ENCODE assay signal across 8 mouse cellular contexts in the genomic region with DNA sequence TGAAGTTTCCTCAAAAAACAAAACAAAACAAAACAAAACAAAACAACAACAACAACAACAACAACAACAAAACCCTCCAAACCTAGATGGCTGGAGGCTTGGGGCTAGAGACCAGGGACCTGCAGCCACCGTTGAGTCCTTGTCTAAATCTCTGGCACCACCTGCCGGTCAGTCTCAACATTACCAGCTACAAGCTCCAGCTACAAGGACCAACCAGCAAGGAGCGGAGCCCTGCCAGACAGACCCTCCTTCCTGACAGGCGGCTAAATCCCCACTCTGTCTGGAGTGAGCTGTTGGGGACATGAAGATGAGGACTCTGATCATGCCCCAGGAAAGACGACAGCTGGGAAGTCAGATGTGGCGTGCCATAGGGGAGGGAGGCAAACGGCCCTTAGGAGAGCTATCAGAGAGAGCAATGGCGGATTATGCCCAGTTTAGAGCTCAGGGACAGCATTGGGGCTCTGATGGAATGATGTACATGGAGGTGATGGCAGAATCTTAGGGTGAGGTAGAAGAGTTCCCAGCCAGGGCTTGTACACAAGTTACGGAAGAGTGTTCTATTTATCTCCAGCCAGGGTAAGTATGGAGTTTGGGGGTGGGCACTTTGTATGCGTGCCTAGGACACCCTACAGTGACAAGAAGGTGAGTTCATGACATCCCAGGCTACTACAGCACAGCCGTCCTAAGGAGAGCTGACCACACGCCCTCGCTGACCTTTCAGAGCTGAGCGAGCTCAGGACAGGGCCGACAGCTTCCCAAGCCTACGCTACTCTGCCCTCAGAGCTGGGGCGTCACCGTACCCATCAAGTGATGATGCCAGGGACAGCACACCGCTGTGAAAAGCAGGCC. TPM values are rescaled to one million over a fixed set of nuclear protein-coding genes. Genes with fewer than 3 reads are reported as not detected.
DNase-seq lines count a peak whose midpoint lies in the region; ATAC-seq and TF ChIP-seq lines count a peak whose summit lies in the region.

No protein-coding gene starts in this region.

- TF ChIP-seq CTCF in cerebellum, adult 2 months (IDR thresholded peaks at IDR 0.05; ENCODE audit: borderline replicate concordance, insufficient read depth, low read depth, low read length), result peak; percentile 95
- TF ChIP-seq CTCF in lung, postnatal 0 days (IDR thresholded peaks at IDR 0.05), result peak; percentile 94

- no peak overlapping the region for H3K9ac ChIP-seq in hindbrain, embryonic 12.5 days
- no peak overlapping the region for H3K9ac ChIP-seq in lung, postnatal 0 days (replicated peaks; ENCODE audit: low read depth)

- no peaks in the 10 kb centered on the region for H3K9me3 ChIP-seq in hindbrain, embryonic 12.5 days (replicated peaks)
- no peaks in the 10 kb centered on the region for H3K9me3 ChIP-seq in lung, postnatal 0 days (ENCODE audit: low read length)

- H3K4me3 ChIP-seq in cerebellum, adult 2 months (replicated peaks; ENCODE audit: insufficient read depth, low read depth, low read length), result peak overlapping the region; percentile 40
- H3K4me3 ChIP-seq in hindbrain, embryonic 12.5 days, result no peak overlapping the region
- no peak overlapping the region for H3K4me3 ChIP-seq in lung, postnatal 0 days (ENCODE audit: low read depth, low read length)

- ATAC-seq in frontal cortex, adult (ENCODE audit: low TSS enrichment), result peak; percentile 97
- ATAC-seq in hindbrain, embryonic 12.5 days (ENCODE audit: low FRiP score), result peak; percentile 82
- peak; percentile 75 for ATAC-seq in lung, postnatal 0 days

- peak; percentile 29 for DNase-seq in MEL-GATA-1-ER (ENCODE audit: extremely low read depth, low read depth)
- peak; percentile 59 to 74 for DNase-seq in cerebellum, adult 2 months
- peak; percentile 89 to 92 for DNase-seq in layer of hippocampus, postnatal 10 days (ENCODE audit: low spot score in 2 of 2)
- DNase-seq in lung, postnatal 0 days (ENCODE audit: low spot score), result peak; percentile 90
- DNase-seq in retina, adult 2 months (ENCODE audit: low read depth, low spot score), result peak; percentile 42
- DNase-seq in thymus, postnatal 36 days, result peak; percentile 76 to 82

- no peak overlapping the region for H3K4me2 ChIP-seq in hindbrain, embryonic 12.5 days (replicated peaks)
- no peak overlapping the region for H3K4me2 ChIP-seq in lung, postnatal 0 days (replicated peaks; ENCODE audit: low read depth, low read length)

- no peak overlapping the region for H3K27ac ChIP-seq in cerebellum, adult 2 months (ENCODE audit: insufficient read depth, low read length)
- no peak overlapping the region for H3K27ac ChIP-seq in hindbrain, embryonic 12.5 days
- no peak overlapping the region for H3K27ac ChIP-seq in lung, postnatal 0 days (ENCODE audit: low read length)

- H3K27me3 ChIP-seq in cerebellum, adult 2 months (ENCODE audit: control insufficient read depth, insufficient read depth, low read length), result no peaks in the 10 kb centered on the region
- H3K27me3 ChIP-seq in hindbrain, embryonic 12.5 days, result no peaks in the 10 kb centered on the region
- no peaks in the 10 kb centered on the region for H3K27me3 ChIP-seq in lung, postnatal 0 days (replicated peaks; ENCODE audit: insufficient read depth, low read length)

- H3K4me1 ChIP-seq in cerebellum, adult 2 months (ENCODE audit: control insufficient read depth, insufficient read depth, low read length), result no peaks in the 10 kb centered on the region; the same call in 1 of the 2 replicates
- no peaks in the 10 kb centered on the region for H3K4me1 ChIP-seq in hindbrain, embryonic 12.5 days
- no peaks in the 10 kb centered on the region for H3K4me1 ChIP-seq in lung, postnatal 0 days (ENCODE audit: insufficient read depth, low read depth, low read length)

- no peak for TF ChIP-seq POLR2A in cerebellum, adult 2 months (IDR thresholded peaks at IDR 0.05; ENCODE audit: borderline replicate concordance, insufficient read depth, low read length)

- WGBS in cerebellum, adult 2 months, result 60% methylated on average over 19 of the region's 19 CpGs
- 64% methylated on average over 19 of the region's 19 CpGs for WGBS in hindbrain, embryonic 12.5 days
- WGBS in lung, postnatal 0 days, result 63% methylated on average over 19 of the region's 19 CpGs

- TF ChIP-seq EP300 in lung, postnatal 0 days (IDR thresholded peaks at IDR 0.05), result no peak

- 0 out of 2 replicates have a peak, but pooled peaks cover 2% of the 10 kb centered on the region for H3K36me3 ChIP-seq in hindbrain, embryonic 12.5 days
- peaks cover 13% of the 10 kb centered on the region; the same call in 1 of the 2 replicates for H3K36me3 ChIP-seq in lung, postnatal 0 days (ENCODE audit: insufficient read depth, low read length)

RNA-seq across cellular contexts. Expression of a gene that starts 33.9 kb away (rescaled TPM):
- 39.6 and 40.5 TPM in 2 replicates for polyA plus RNA-seq in cerebellum, adult 2 months (2012; rRNA removed)
- polyA plus RNA-seq in hindbrain, embryonic 12.5 days (2016; fragmentation: Nextera tagmentation; extraction: Ambion mirVana), result 56.9 and 58.9 TPM in 2 replicates
- total RNA-seq in layer of hippocampus, postnatal 10 days (2021), result 10 to 100 TPM; 25.9 to 28.4 TPM
- polyA plus RNA-seq in lung, postnatal 0 days (2015; fragmentation: Nextera tagmentation; extraction: Ambion mirVana), result 119 TPM in 2 replicates

Comparison
In these comparisons a context has a peak if more than half of its experiments do, and no peak if none do; other contexts are left out.
1. DNase-seq: peak in every context shown above with its lines; median percentile 90 in layer of hippocampus, postnatal 10 days; 90 in lung, postnatal 0 days; 79 in thymus, postnatal 36 days; 66 in cerebellum, adult 2 months; 42 in retina, adult 2 months; 29 in MEL-GATA-1-ER.